Mouse (Mus musculus): ENCODE measurements around the gene Cd3d. TPM values are rescaled to one million over a fixed set of nuclear protein-coding genes. Genes with fewer than 3 reads are reported as not detected.
"Not testable (repeated sequence)": the region's sequence is repeated elsewhere in the genome, so short reads cannot be mapped to it uniquely, and the experiment has no call there.

The Cd3d gene
- polyA plus RNA-seq, 1 experiment from 2014 or later: not detected

- peaks cover 14% of the 10 kb centered on the region; the same call in 1 of the 2 replicates for H3K36me3 ChIP-seq (ENCODE audit: control insufficient read depth, insufficient read depth, low read length)
- peak; percentile 77 for DNase-seq (ENCODE audit: low spot score)
Measured at GRCm38 (mm10) chr9:44966815-44967242, 14.8 kb upstream of the Cd3d start.

GRCm38 (mm10) chr9:44967763-44968162, 13.8 kb upstream of the Cd3d start:
- DNase-seq (ENCODE audit: low spot score); H3K27ac ChIP-seq (ENCODE audit: low read depth); H3K4me3 ChIP-seq (ENCODE audit: low read depth, low read length); H3K27me3 ChIP-seq (replicated peaks; ENCODE audit: control insufficient read depth, insufficient read depth, low read length); H3K36me3 ChIP-seq (ENCODE audit: control insufficient read depth, insufficient read depth, low read length); H3K4me2 ChIP-seq (ENCODE audit: low read length); H3K9ac ChIP-seq (ENCODE audit: low read length); ATAC-seq (replicated peaks; ENCODE audit: low FRiP score, low TSS enrichment, low read depth); H3K9me3 ChIP-seq (ENCODE audit: control insufficient read depth, low read length): not testable (repeated sequence)
- peaks cover 12% of the 10 kb centered on the region for H3K4me1 ChIP-seq (replicated peaks; ENCODE audit: control insufficient read depth, insufficient read depth, low read length)
- 82% methylated on average over 5 of the region's 5 CpGs for WGBS

More at GRCm38 (mm10) chr9:44966815-44967242, 14.8 kb upstream of the Cd3d start:
- ATAC-seq (replicated peaks; ENCODE audit: low FRiP score, low TSS enrichment, low read depth): no peak
- Histone ChIP-seq H3K4me2 (ENCODE audit: low read length) (no peak overlapping the region), H3K4me3 (ENCODE audit: low read depth, low read length) (no peak overlapping the region), H3K27ac (ENCODE audit: low read depth) (no peak overlapping the region), H3K9ac (ENCODE audit: low read length) (no peak overlapping the region), H3K9me3 (ENCODE audit: control insufficient read depth, low read length) (no peaks in the 10 kb centered on the region), H3K4me1 (replicated peaks; ENCODE audit: control insufficient read depth, insufficient read depth, low read length) (peaks cover 12% of the 10 kb centered on the region), H3K27me3 (replicated peaks; ENCODE audit: control insufficient read depth, insufficient read depth, low read length) (no peaks in the 10 kb centered on the region)
- WGBS: 23% methylated on average over 3 of the region's 3 CpGs

- no peak overlapping the region for H3K27ac ChIP-seq (ENCODE audit: low read depth)
- peaks cover 16% of the 10 kb centered on the region for H3K27me3 ChIP-seq (replicated peaks; ENCODE audit: control insufficient read depth, insufficient read depth, low read length)
- 57% methylated on average over 1 of the region's 1 CpGs for WGBS
- H3K36me3 ChIP-seq (ENCODE audit: control insufficient read depth, insufficient read depth, low read length): no peaks in the 10 kb centered on the region
- DNase-seq (ENCODE audit: low spot score): no peak
- ATAC-seq (replicated peaks; ENCODE audit: low FRiP score, low TSS enrichment, low read depth): no peak
- H3K4me3 ChIP-seq (ENCODE audit: low read depth, low read length): no peak overlapping the region
- peaks cover 9% of the 10 kb centered on the region for H3K4me1 ChIP-seq (replicated peaks; ENCODE audit: control insufficient read depth, insufficient read depth, low read length)
- no peak overlapping the region for H3K9ac ChIP-seq (ENCODE audit: low read length)
- no peaks in the 10 kb centered on the region for H3K9me3 ChIP-seq (ENCODE audit: control insufficient read depth, low read length)
- H3K4me2 ChIP-seq (ENCODE audit: low read length): no peak overlapping the region
Measured at GRCm38 (mm10) chr9:44969450-44969849, 12.1 kb upstream of the Cd3d start.

GRCm38 (mm10) chr9:44977813-44978212, 3.8 kb upstream of the Cd3d start:
- H3K36me3 ChIP-seq (ENCODE audit: control insufficient read depth, insufficient read depth, low read length): no peaks in the 10 kb centered on the region
- WGBS: 69% methylated on average over 6 of the region's 6 CpGs
- no peaks in the 10 kb centered on the region for H3K9me3 ChIP-seq (ENCODE audit: control insufficient read depth, low read length)
- no peak overlapping the region for H3K27ac ChIP-seq (ENCODE audit: low read depth)
- H3K4me1 ChIP-seq (replicated peaks; ENCODE audit: control insufficient read depth, insufficient read depth, low read length): no peaks in the 10 kb centered on the region
- no peak overlapping the region for H3K4me3 ChIP-seq (ENCODE audit: low read depth, low read length)
- ATAC-seq (replicated peaks; ENCODE audit: low FRiP score, low TSS enrichment, low read depth) (no peak), DNase-seq (ENCODE audit: low spot score) (no peak)
- H3K4me2 ChIP-seq (ENCODE audit: low read length): no peak overlapping the region
- no peak overlapping the region for H3K9ac ChIP-seq (ENCODE audit: low read length)
- peaks cover 14% of the 10 kb centered on the region for H3K27me3 ChIP-seq (replicated peaks; ENCODE audit: control insufficient read depth, insufficient read depth, low read length)

GRCm38 (mm10) chr9:44979806-44980205, 1.8 kb upstream of the Cd3d start:
- Histone ChIP-seq H3K27ac (ENCODE audit: low read depth) (no peak overlapping the region), H3K9me3 (ENCODE audit: control insufficient read depth, low read length) (no peaks in the 10 kb centered on the region), H3K4me2 (ENCODE audit: low read length) (no peak overlapping the region), H3K4me3 (ENCODE audit: low read depth, low read length) (no peak overlapping the region), H3K4me1 (replicated peaks; ENCODE audit: control insufficient read depth, insufficient read depth, low read length) (no peaks in the 10 kb centered on the region), H3K27me3 (replicated peaks; ENCODE audit: control insufficient read depth, insufficient read depth, low read length) (no peaks in the 10 kb centered on the region), H3K36me3 (ENCODE audit: control insufficient read depth, insufficient read depth, low read length) (no peaks in the 10 kb centered on the region), H3K9ac (ENCODE audit: low read length) (no peak overlapping the region)
- no peak for ATAC-seq (replicated peaks; ENCODE audit: low FRiP score, low TSS enrichment, low read depth)
- DNase-seq (ENCODE audit: low spot score): no peak
- 78% methylated on average over 7 of the region's 7 CpGs for WGBS

GRCm38 (mm10) chr9:44980242-44980641, 1.3 kb upstream of the Cd3d start, which contains the start of gene Cd3g:
Gene Cd3g (minus strand): TSS chr9:44980431.
- Histone ChIP-seq H3K4me1 (replicated peaks; ENCODE audit: control insufficient read depth, insufficient read depth, low read length) (no peaks in the 10 kb centered on the region), H3K9ac (ENCODE audit: low read length) (no peak within 1 kb of the TSS), H3K36me3 (ENCODE audit: control insufficient read depth, insufficient read depth, low read length) (no peaks in the 10 kb centered on the region), H3K4me2 (ENCODE audit: low read length) (no peak within 1 kb of the TSS), H3K27ac (ENCODE audit: low read depth) (no peak within 1 kb of the TSS), H3K4me3 (ENCODE audit: low read depth, low read length) (no peak within 1 kb of the TSS), H3K9me3 (ENCODE audit: control insufficient read depth, low read length) (no peaks in the 10 kb centered on the region), H3K27me3 (replicated peaks; ENCODE audit: control insufficient read depth, insufficient read depth, low read length) (no peaks in the 10 kb centered on the region)
- DNase-seq (ENCODE audit: low spot score) (no peak), ATAC-seq (replicated peaks; ENCODE audit: low FRiP score, low TSS enrichment, low read depth) (no peak)
- WGBS: 64% methylated on average over 3 of the region's 3 CpGs

- no peaks in the 10 kb centered on the region for H3K27me3 ChIP-seq (replicated peaks; ENCODE audit: control insufficient read depth, insufficient read depth, low read length)
- H3K4me1 ChIP-seq (replicated peaks; ENCODE audit: control insufficient read depth, insufficient read depth, low read length): no peaks in the 10 kb centered on the region
- no peaks in the 10 kb centered on the region for H3K9me3 ChIP-seq (ENCODE audit: control insufficient read depth, low read length)
- H3K4me2 ChIP-seq (ENCODE audit: low read length): no peak overlapping the region
- DNase-seq (ENCODE audit: low spot score) (no peak), ATAC-seq (replicated peaks; ENCODE audit: low FRiP score, low TSS enrichment, low read depth) (no peak)
- H3K27ac ChIP-seq (ENCODE audit: low read depth): no peak overlapping the region
- no peaks in the 10 kb centered on the region for H3K36me3 ChIP-seq (ENCODE audit: control insufficient read depth, insufficient read depth, low read length)
- no peak overlapping the region for H3K4me3 ChIP-seq (ENCODE audit: low read depth, low read length)
- WGBS: 80% methylated on average over 2 of the region's 2 CpGs
- H3K9ac ChIP-seq (ENCODE audit: low read length): no peak overlapping the region
Measured at GRCm38 (mm10) chr9:44981104-44981503, 482 bp upstream of the Cd3d start.

- no peak overlapping the region for H3K27ac ChIP-seq (ENCODE audit: low read depth)
- 87% methylated on average over 8 of the region's 8 CpGs for WGBS
- H3K36me3 ChIP-seq (ENCODE audit: control insufficient read depth, insufficient read depth, low read length): no peaks in the 10 kb centered on the region
- ATAC-seq (replicated peaks; ENCODE audit: low FRiP score, low TSS enrichment, low read depth) (no peak), DNase-seq (ENCODE audit: low spot score) (no peak)
- H3K9me3 ChIP-seq (ENCODE audit: control insufficient read depth, low read length): no peaks in the 10 kb centered on the region
- no peak overlapping the region for H3K4me2 ChIP-seq (ENCODE audit: low read length)
- H3K27me3 ChIP-seq (replicated peaks; ENCODE audit: control insufficient read depth, insufficient read depth, low read length): no peaks in the 10 kb centered on the region
- H3K4me3 ChIP-seq (ENCODE audit: low read depth, low read length): no peak overlapping the region
- no peaks in the 10 kb centered on the region for H3K4me1 ChIP-seq (replicated peaks; ENCODE audit: control insufficient read depth, insufficient read depth, low read length)
- H3K9ac ChIP-seq (ENCODE audit: low read length): no peak overlapping the region
Measured at GRCm38 (mm10) chr9:44982081-44982480, 495 bp downstream of the Cd3d start.

- Histone ChIP-seq H3K4me2 (ENCODE audit: low read length) (no peak overlapping the region), H3K36me3 (ENCODE audit: control insufficient read depth, insufficient read depth, low read length) (no peaks in the 10 kb centered on the region), H3K9me3 (ENCODE audit: control insufficient read depth, low read length) (no peaks in the 10 kb centered on the region), H3K4me3 (ENCODE audit: low read depth, low read length) (no peak overlapping the region), H3K9ac (ENCODE audit: low read length) (no peak overlapping the region), H3K4me1 (replicated peaks; ENCODE audit: control insufficient read depth, insufficient read depth, low read length) (no peaks in the 10 kb centered on the region), H3K27me3 (replicated peaks; ENCODE audit: control insufficient read depth, insufficient read depth, low read length) (no peaks in the 10 kb centered on the region), H3K27ac (ENCODE audit: low read depth) (no peak overlapping the region)
- ATAC-seq (replicated peaks; ENCODE audit: low FRiP score, low TSS enrichment, low read depth): no peak
- WGBS: 87% methylated on average over 3 of the region's 3 CpGs
- no peak for DNase-seq (ENCODE audit: low spot score)
Measured at GRCm38 (mm10) chr9:44982531-44982930, 945 bp downstream of the Cd3d start.

All from intestine, embryonic 14.5 days (tissue).